Mouse (Mus musculus): ENCODE results near the gene Hist3h2a.
"Not testable (repeated sequence)": the region's sequence is repeated elsewhere in the genome, so short reads cannot be mapped to it uniquely, and the experiment has no call there.

Hist3h2a gene

DNA sequence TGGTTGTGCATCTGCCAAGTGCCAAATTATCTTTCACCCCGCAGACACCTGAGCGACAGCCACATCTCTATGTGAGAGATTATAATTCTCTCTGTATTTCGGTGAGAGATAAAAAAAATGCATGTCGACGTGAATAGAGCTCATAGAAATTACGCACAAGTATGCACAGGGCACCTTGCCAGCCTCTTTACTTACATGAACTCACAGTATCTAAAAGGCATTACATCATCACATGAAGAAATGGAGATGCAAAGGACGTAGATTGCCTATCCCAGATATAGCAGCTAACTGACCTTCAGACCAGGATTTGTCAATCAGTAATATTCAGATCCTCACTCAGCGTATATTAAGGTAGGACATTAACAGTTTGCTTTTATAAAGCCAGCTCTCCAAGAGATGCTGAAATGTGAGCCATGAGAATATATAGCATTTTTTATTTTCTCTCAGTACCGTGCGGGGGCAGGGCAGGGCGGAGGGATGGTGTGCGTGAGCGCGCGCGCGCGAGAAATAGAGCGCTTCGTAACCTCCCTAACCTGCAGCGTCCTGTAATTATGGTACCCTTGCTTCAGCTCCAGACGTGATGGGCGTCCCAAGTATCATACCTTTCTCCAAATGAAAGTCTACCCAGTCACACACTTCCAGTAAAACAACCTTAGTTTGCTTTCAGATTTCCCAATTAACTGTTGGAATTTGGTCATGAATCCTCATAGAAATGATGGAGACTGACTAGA is 6.5 kb upstream of the Hist3h2a start:
- peak; percentile 82 to 84 for DNase-seq (ENCODE audit: low spot score in 2 of 2)

GRCm38 (mm10) chr11:58948542-58949479 is 5.7 kb upstream of the Hist3h2a start, which contains the start of gene Hist3h2ba:
Gene Hist3h2ba (plus strand): TSS chr11:58948920.
- DNase-seq (ENCODE audit: low spot score in 2 of 2) = peak; percentile 85 to 91

- DNase-seq (ENCODE audit: low spot score in 2 of 2) = peak; percentile 83 to 89
These were observed 4.7 kb upstream of the Hist3h2a start for GRCm38 (mm10) chr11:58949480-58950431.

DNA sequence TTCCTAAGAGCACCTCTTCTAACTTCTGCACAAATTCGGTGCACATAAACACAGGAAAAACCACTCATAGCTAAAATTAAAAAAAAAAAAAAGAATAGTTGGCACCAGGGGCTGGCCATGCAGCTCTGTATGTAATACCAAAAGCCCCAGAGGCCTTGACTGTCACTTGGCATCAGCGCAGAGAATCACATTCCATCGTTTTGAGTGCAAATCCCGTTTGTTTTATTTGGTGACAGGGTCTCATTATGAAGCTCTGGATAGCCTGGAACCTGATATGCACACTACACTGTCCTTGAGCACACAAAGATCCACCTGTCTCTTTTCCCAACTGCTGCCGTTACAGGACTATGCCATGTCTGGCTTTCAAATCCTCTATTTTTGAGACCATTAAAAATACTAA is 3.3 kb upstream of the Hist3h2a start:
- DNase-seq (ENCODE audit: low spot score in 2 of 2) = no peak

GRCm38 (mm10) chr11:58953351-58954169 is 925 bp upstream of the Hist3h2a start:
- DNase-seq (ENCODE audit: low spot score in 2 of 2) = peak in 1 of 2 experiments; percentile 48

DNA sequence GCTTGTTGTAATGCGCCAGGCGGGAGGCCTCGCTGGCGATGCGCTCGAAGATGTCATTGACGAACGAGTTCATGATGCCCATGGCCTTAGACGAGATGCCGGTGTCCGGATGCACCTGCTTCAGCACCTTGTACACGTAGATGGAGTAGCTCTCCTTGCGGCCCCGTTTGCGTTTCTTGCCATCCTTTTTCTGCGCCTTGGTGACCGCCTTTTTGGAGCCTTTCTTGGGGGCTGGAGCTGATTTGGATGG is 390 bp upstream of the Hist3h2a start:
- not testable (repeated sequence) for DNase-seq (ENCODE audit: low spot score in 2 of 2)

- peak in 1 of 2 experiments; percentile 38 for DNase-seq (ENCODE audit: low spot score in 2 of 2)
These were observed 820 bp downstream of the Hist3h2a start for GRCm38 (mm10) chr11:58955143-58955867.

- no peak for DNase-seq (ENCODE audit: low spot score in 2 of 2)
These were observed 1.4 kb downstream of the Hist3h2a start for GRCm38 (mm10) chr11:58955868-58956257.

- DNase-seq (ENCODE audit: low spot score in 2 of 2) = peak in 1 of 2 experiments; percentile 51
These were observed 2.9 kb downstream of the Hist3h2a start for GRCm38 (mm10) chr11:58957226-58957914.

DNA sequence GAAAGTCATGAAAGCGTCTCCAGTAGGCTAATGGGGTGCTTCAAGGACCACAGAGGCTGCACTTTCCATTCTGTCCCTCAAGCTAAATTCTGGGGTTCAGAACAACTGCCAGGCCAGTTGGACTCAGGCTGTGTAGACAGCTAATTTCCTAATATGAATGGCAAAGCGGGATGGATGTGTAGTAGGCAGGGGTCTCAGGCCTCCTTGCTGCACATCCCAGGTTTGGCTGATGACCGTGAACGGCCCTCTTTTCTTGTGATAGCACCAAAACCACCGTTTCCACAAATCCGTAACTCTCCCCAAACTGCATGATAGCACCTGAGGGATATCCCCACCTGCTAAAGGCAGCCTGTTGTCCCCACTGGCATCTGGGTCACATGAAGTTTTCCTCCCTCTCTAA is 4.1 kb downstream of the Hist3h2a start:
- DNase-seq (ENCODE audit: low spot score in 2 of 2) = no peak

GRCm38 (mm10) chr11:58959186-58959825 is 4.8 kb downstream of the Hist3h2a start:
- DNase-seq (ENCODE audit: low spot score in 2 of 2) = no peak

GRCm38 (mm10) chr11:58959921-58960465 is 5.5 kb downstream of the Hist3h2a start:
- peak; percentile 87 to 91 for DNase-seq (ENCODE audit: low spot score in 2 of 2)

DNA sequence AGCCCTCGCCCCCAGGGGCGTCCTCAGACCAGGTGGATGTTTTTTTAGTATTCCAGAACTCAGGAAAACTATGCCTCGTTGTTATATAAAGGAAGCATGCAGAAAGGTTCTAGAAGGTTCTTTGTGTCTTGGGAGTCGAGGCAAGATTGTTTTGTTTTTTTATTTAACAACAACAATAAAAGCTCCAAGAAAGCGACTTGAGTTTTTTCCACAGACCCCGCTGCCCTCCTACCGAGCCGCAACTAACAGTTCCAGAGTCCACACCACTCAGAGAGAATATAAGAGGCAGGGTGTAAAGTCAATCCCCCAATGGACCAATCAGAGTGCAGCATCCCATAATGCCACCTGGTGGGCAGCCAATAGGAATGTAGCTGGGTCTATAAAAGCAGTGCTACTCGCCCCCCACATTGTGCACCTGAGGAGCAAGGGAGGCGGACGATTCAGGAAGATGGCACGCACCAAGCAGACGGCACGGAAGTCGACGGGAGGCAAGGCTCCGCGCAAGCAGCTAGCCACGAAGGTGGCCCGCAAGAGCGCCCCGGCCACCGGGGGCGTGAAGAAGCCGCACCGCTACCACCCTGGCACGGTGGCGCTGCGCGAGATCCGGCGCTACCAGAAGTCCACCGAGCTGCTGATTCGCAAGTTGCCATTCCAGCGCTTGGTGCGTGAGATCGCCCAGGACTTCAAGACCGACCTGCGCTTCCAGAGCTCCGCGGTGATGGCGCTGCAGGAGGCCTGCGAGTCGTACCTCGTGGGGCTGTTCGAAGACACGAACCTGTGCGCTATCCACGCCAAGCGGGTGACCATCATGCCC is 7.1 kb downstream of the Hist3h2a start:
- no peak for DNase-seq (ENCODE audit: low spot score in 2 of 2)

- no peak for DNase-seq (ENCODE audit: low spot score in 2 of 2)
These were observed 9.1 kb downstream of the Hist3h2a start for GRCm38 (mm10) chr11:58963543-58963942.

- DNase-seq (ENCODE audit: low spot score in 2 of 2) = no peak
These were observed 9.7 kb downstream of the Hist3h2a start for GRCm38 (mm10) chr11:58964216-58964615.

GRCm38 (mm10) chr11:58965001-58965760 is 10.7 kb downstream of the Hist3h2a start:
- DNase-seq (ENCODE audit: low spot score in 2 of 2) = no peak

- DNase-seq (ENCODE audit: low spot score in 2 of 2) = peak in 1 of 2 experiments; percentile 48
These were observed 12.9 kb downstream of the Hist3h2a start for GRCm38 (mm10) chr11:58967346-58967745.
